Mouse (Mus musculus) gastrocnemius, adult 2 months (tissue): ENCODE results near the gene Rbms1. TPM values are rescaled to one million over a fixed set of nuclear protein-coding genes. Genes with fewer than 3 reads are reported as not detected.

Experiments used
- DNase-seq: peaks from one replicate; pipeline ENCODE4 v3.0.0; 2022
- H3K27ac ChIP-seq: fragments of 200-600 bp; 2 replicates; pipeline ENCODE4 v1.8.1; 2022; ENCODE audit warnings: mild to moderate bottlenecking
- H3K4me3 ChIP-seq: fragments of 200-600 bp; 2 replicates; pipeline ENCODE4 v1.8.1; 2022; ENCODE audit warnings: mild to moderate bottlenecking, moderate library complexity
- CTCF ChIP-seq: fragments of 200-600 bp; IDR thresholded peaks from 2 replicates; pipeline ENCODE4 v1.8.1; 2022; ENCODE audit warnings: antibody characterized with exemption, mild to moderate bottlenecking, moderate library complexity
- intact Hi-C: fragments of 180-260 bp; cut with DNase I; formaldehyde crosslinking; loops from one replicate; pipeline ENCODE4 v1.15.1; 2025
- total RNA-seq, 2 experiments: library from RNA; stranded (reverse); gene quantifications; 2 replicates each; pipeline ENCODE4 v1.2.3; 2021

Gene Rbms1
- total RNA-seq, 2 experiments from 2014 or later, result 17.2 to 27.8 TPM

GRCm38 (mm10) chr2:60789126-60789525, 173.9 kb downstream of the Rbms1 start:
- intact Hi-C loops, result no loop called here
- no peak for TF ChIP-seq CTCF
- H3K4me3 ChIP-seq, result no peak overlapping the region
- DNase-seq, result no peak
- H3K27ac ChIP-seq, result no peak overlapping the region

- no peak overlapping the region for H3K4me3 ChIP-seq
- no peak overlapping the region for H3K27ac ChIP-seq
- no peak for TF ChIP-seq CTCF
- no peak for DNase-seq
- intact Hi-C loops, result no loop called here
Measured at GRCm38 (mm10) chr2:60788173-60788908, 174.7 kb downstream of the Rbms1 start.

DNA sequence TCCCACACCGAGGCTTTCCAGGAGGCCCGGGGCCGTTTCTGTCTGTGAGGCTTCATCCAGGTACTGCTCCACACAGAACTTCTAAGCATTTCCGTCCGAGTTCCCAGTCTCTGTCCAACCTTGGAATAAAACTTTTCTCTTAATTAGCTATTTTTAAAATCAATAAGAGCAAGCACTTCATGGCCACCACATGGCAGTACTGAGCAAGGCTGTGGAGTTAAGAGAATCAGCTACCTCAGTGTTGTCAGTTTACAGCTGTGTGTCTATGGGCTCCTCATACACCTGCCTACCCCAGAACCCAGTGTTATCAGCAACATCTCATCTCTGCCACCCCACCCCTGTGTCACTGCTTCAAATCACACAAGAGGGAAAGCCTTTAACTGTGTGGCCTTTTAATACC, 175.9 kb downstream of the Rbms1 start:
- TF ChIP-seq CTCF, result peak; percentile 35
- H3K27ac ChIP-seq, result no peak overlapping the region
- H3K4me3 ChIP-seq, result no peak overlapping the region
- no peak for DNase-seq
- intact Hi-C loops, result no loop called here

GRCm38 (mm10) chr2:60786289-60786688, 176.7 kb downstream of the Rbms1 start:
- peak; percentile 41 for DNase-seq
- intact Hi-C loops, result no loop called here
- Histone ChIP-seq H3K4me3 (no peak overlapping the region), H3K27ac (no peak overlapping the region)
- TF ChIP-seq CTCF, result no peak

DNA sequence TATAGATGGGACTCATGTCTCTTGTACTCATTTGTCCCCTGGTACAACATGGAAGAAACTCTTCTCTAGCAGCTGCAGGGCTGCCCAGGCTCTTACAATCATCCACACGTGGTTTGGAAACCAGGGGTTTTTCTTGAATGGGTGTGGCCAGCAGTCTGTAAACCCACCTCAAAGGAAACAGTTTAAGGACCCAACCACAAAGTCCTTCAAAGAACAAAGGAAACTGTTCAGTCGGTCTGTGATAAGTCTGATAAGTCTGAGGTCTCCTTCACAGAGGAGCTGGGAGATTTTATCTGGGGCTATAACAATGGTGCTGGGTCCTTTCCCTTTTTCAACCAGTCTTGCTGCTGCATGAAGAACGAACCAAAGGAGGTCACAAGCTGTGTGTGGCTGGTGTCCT, 188.5 kb downstream of the Rbms1 start:
- TF ChIP-seq CTCF, result no peak
- intact Hi-C loops, result no loop called here
- no peak overlapping the region for H3K4me3 ChIP-seq
- H3K27ac ChIP-seq, result no peak overlapping the region
- DNase-seq, result no peak

DNA sequence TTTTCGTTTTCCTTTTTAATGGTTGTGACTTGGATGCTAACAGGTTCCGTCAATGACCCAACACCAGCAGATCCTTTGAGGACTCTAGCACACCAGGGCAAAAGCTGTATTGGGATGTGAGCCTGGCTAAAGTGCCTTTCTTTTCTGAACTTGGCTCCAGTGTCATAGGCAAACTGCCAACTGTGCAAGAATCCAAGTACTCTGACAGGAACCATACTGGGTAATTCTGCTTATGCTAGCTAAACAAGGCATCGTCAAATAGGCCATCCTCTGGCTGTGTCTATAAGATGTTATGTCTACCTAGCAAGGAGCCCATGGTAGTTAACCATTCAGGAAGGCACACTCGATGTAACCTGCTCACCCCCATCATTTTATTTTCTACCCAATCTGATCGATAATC, 189.4 kb downstream of the Rbms1 start:
- no peak for TF ChIP-seq CTCF
- intact Hi-C loops, result no loop called here
- peak; percentile 70 for DNase-seq
- Histone ChIP-seq H3K27ac (no peak overlapping the region), H3K4me3 (no peak overlapping the region)

DNA sequence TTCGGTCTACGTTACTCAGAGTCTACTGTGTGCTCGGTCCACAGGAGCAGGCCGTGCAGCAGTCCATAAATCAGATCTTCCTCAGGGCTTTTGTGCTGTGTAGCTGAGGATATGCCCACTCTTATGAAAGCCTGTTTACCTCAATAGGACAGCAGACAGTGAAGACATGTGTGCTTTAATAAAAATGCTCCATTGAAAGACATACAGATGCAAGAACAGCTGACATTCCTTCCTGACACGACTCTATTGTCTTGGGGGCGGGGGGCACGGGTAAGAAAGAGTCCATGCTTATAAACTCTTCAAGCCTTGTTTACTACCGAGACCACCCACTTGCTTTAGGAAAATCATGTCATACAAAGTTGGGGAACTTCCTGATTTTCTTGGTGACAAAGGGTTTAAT, 196.6 kb downstream of the Rbms1 start:
- Histone ChIP-seq H3K4me3 (no peak overlapping the region), H3K27ac (no peak overlapping the region)
- DNase-seq, result no peak
- TF ChIP-seq CTCF, result no peak
- intact Hi-C loops, result no loop called here

DNA sequence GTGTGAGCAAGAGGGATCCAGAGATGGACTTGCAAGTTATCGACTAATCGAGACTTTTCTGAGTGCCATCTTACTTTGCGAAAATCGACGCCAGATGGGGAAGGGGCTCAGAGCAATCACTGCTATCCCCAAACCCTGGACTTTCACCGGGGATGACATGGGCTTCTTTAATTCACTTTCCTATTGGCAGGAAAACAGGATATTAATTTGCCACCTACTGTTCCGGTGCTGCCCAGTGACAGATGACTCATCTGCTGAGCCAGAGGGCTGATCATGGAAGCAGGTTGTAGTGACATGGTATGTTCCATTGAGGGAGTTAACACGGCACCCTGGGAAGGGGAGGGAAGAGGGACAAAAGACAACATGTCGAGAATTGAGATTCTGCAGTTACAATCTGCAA, 206.8 kb downstream of the Rbms1 start:
- intact Hi-C loops, result no loop called here
- Histone ChIP-seq H3K27ac (no peak overlapping the region), H3K4me3 (no peak overlapping the region)
- DNase-seq, result no peak
- no peak for TF ChIP-seq CTCF

GRCm38 (mm10) chr2:60755101-60755500, 207.9 kb downstream of the Rbms1 start:
- Histone ChIP-seq H3K27ac (no peak overlapping the region), H3K4me3 (no peak overlapping the region)
- no peak for TF ChIP-seq CTCF
- DNase-seq, result no peak
- intact Hi-C loops, result no loop called here

DNA sequence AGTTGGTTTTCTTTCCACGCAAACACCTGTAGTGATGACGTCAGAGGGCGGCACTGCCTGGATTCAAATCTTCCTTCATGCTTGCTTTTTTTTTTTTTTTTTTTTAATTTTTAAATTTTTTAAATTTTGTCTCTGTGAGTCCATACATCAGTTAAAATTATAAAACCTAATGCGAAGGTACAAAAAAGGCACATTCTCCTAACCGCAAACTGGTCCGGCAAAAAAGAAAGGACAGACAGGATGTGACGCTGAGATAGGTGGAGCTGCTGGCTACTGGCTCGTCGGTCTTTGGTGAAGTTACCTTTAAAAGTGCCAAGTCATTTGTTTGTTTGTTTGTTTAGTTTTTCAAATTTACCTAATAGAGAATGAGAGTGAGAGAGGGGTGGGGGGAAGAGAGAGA, 211.7 kb downstream of the Rbms1 start:
- intact Hi-C loops, result no loop called here
- Histone ChIP-seq H3K4me3 (no peak overlapping the region), H3K27ac (no peak overlapping the region)
- no peak for TF ChIP-seq CTCF
- no peak for DNase-seq

- intact Hi-C loops, result no loop called here
- no peak overlapping the region for H3K27ac ChIP-seq
- no peak for TF ChIP-seq CTCF
- DNase-seq, result no peak
- no peak overlapping the region for H3K4me3 ChIP-seq
Measured at GRCm38 (mm10) chr2:60750591-60750990, 212.4 kb downstream of the Rbms1 start.

- Histone ChIP-seq H3K4me3 (no peak overlapping the region), H3K27ac (peak overlapping the region; percentile 73)
- DNase-seq, result no peak
- peak; percentile 52 for TF ChIP-seq CTCF
- intact Hi-C loops, result no loop called here
Measured at GRCm38 (mm10) chr2:60748585-60748984, 214.4 kb downstream of the Rbms1 start.

GRCm38 (mm10) chr2:60747590-60747989, 215.4 kb downstream of the Rbms1 start:
- peak; percentile 74 for DNase-seq
- peak; percentile 48 for TF ChIP-seq CTCF
- H3K4me3 ChIP-seq, result no peak overlapping the region
- intact Hi-C loops, result no loop called here
- peak overlapping the region; percentile 73 for H3K27ac ChIP-seq

GRCm38 (mm10) chr2:60744674-60745073, 218.3 kb downstream of the Rbms1 start:
- Histone ChIP-seq H3K4me3 (no peak overlapping the region), H3K27ac (no peak overlapping the region)
- intact Hi-C loops, result no loop called here
- no peak for TF ChIP-seq CTCF
- no peak for DNase-seq
